Mouse (Mus musculus) forebrain, embryonic 16.5 days (tissue): Measurements from ENCODE around the gene Espn. TPM values are rescaled to one million over a fixed set of nuclear protein-coding genes. Genes with fewer than 3 reads are reported as not detected.

Experiments used
- ATAC-seq: fragments of 200-750 bp; cut with Nextera tagmentation; 2 replicates; pipeline ENCODE4 v1.8.0; 2017; ENCODE audit warnings: mild to moderate bottlenecking, moderate library complexity
- H3K27ac ChIP-seq: fragments of 300-500 bp; sonication (generic); 2 replicates; pipeline ENCODE4 v1.5.1; 2014; ENCODE audit warnings: low read length, control low read depth
- H3K27me3 ChIP-seq: fragments of 300-500 bp; sonication (generic); replicated peaks from 2 replicates; pipeline ENCODE4 v1.6.1; 2014; ENCODE audit warnings: low read length; ENCODE audit not compliant: control insufficient read depth, insufficient read depth
- H3K36me3 ChIP-seq: fragments of 300-500 bp; sonication (generic); 2 replicates; pipeline ENCODE4 v1.6.1; 2014; ENCODE audit not compliant: control insufficient read depth, insufficient read depth
- H3K4me1 ChIP-seq: fragments of 300-500 bp; sonication (generic); replicated peaks from 2 replicates; pipeline ENCODE4 v1.6.1; 2014; ENCODE audit warnings: low read length; ENCODE audit not compliant: control insufficient read depth, insufficient read depth
- H3K4me2 ChIP-seq: fragments of 300-500 bp; sonication (generic); 2 replicates; pipeline ENCODE4 v1.6.1; 2014; ENCODE audit warnings: mild to moderate bottlenecking, low read length, control low read depth
- H3K4me3 ChIP-seq: fragments of 300-500 bp; sonication (generic); replicated peaks from 2 replicates; pipeline ENCODE4 v1.5.1; 2014; ENCODE audit warnings: mild to moderate bottlenecking, low read length, control low read depth
- H3K9ac ChIP-seq: fragments of 300-500 bp; sonication (generic); replicated peaks from 2 replicates; pipeline ENCODE4 v1.6.1; 2014; ENCODE audit warnings: low read depth, low read length, control low read depth
- H3K9me3 ChIP-seq: fragments of 300-500 bp; sonication (generic); 2 replicates; pipeline ENCODE4 v1.6.1; 2016; ENCODE audit warnings: low read length; ENCODE audit not compliant: control insufficient read depth
- WGBS: fragments of 180-500 bp; shearing (Covaris S2); extraction: QIAGEN DNeasy Blood & Tissue Kit; methylation state at CpG from one replicate; pipeline ENCODE4 v1.1.7; 2014; 5-methylcytosine and 5-hydroxymethylcytosine counted together
- polyA plus RNA-seq: library from polyadenylated mRNA; unstranded; fragments of >200 nt; fragmentation: Nextera tagmentation; extraction: Ambion mirVana; gene quantifications from 2 replicates; pipeline ENCODE4 v1.2.1, GENCODE M21; 2015

Gene Espn
- polyA plus RNA-seq, 1 experiment from 2014 or later: 0.08 TPM

- WGBS: 10% methylated on average over 13 of the region's 13 CpGs
Observed at GRCm38 (mm10) chr4:152124361-152124961, 27.7 kb downstream of the Espn start.

GRCm38 (mm10) chr4:152121183-152121505, 31.0 kb downstream of the Espn start:
- Histone ChIP-seq H3K9me3 (no peaks in the 10 kb centered on the region), H3K9ac (no peak overlapping the region), H3K4me1 (peaks cover 25% of the 10 kb centered on the region), H3K36me3 (no peaks in the 10 kb centered on the region), H3K4me3 (no peak overlapping the region), H3K27me3 (peaks cover 95% of the 10 kb centered on the region), H3K27ac (no peak overlapping the region), H3K4me2 (no peak overlapping the region; the same call in 1 of the 2 replicates)
- ATAC-seq: no peak; the same call in 1 of the 2 replicates
- 2% methylated on average over 12 of the region's 12 CpGs for WGBS

More at GRCm38 (mm10) chr4:152124361-152124961, 27.7 kb downstream of the Espn start:
- no peak overlapping the region for H3K4me2 ChIP-seq
- no peak overlapping the region for H3K4me3 ChIP-seq
- no peaks in the 10 kb centered on the region for H3K36me3 ChIP-seq
- H3K9ac ChIP-seq: no peak overlapping the region
- H3K27ac ChIP-seq: no peak overlapping the region
- ATAC-seq: no peak
- peaks cover 97% of the 10 kb centered on the region for H3K27me3 ChIP-seq
- H3K9me3 ChIP-seq: no peaks in the 10 kb centered on the region
- H3K4me1 ChIP-seq: peaks cover 29% of the 10 kb centered on the region

- Histone ChIP-seq H3K36me3 (no peaks in the 10 kb centered on the region), H3K4me3 (0 out of 2 replicates have a peak overlapping the region, but pooled peaks have one; percentile 4), H3K4me2 (peak overlapping the region; percentile 28), H3K27ac (no peak overlapping the region), H3K9ac (no peak overlapping the region), H3K9me3 (no peaks in the 10 kb centered on the region), H3K27me3 (peaks cover 93% of the 10 kb centered on the region), H3K4me1 (peaks cover 19% of the 10 kb centered on the region)
- WGBS: 1% methylated on average over 31 of the region's 31 CpGs
- no peak for ATAC-seq
Observed at GRCm38 (mm10) chr4:152120311-152121182, 31.6 kb downstream of the Espn start.

GRCm38 (mm10) chr4:152119396-152120292, 32.5 kb downstream of the Espn start:
- H3K27me3 ChIP-seq: peaks cover 93% of the 10 kb centered on the region
- H3K4me1 ChIP-seq: peaks cover 16% of the 10 kb centered on the region
- H3K4me2 ChIP-seq: peak overlapping the region; percentile 31
- WGBS: 3% methylated on average over 39 of the region's 39 CpGs
- ATAC-seq: no peak
- no peak overlapping the region for H3K27ac ChIP-seq
- no peaks in the 10 kb centered on the region for H3K9me3 ChIP-seq
- H3K4me3 ChIP-seq: peak overlapping the region; percentile 11; the same call in 1 of the 2 replicates
- no peak overlapping the region for H3K9ac ChIP-seq
- H3K36me3 ChIP-seq: no peaks in the 10 kb centered on the region

GRCm38 (mm10) chr4:152117538-152117937, 34.6 kb downstream of the Espn start:
- Histone ChIP-seq H3K36me3 (no peaks in the 10 kb centered on the region), H3K9ac (no peak overlapping the region), H3K4me2 (no peak overlapping the region), H3K4me3 (no peak overlapping the region), H3K27ac (no peak overlapping the region), H3K27me3 (peaks cover 74% of the 10 kb centered on the region), H3K4me1 (peaks cover 16% of the 10 kb centered on the region), H3K9me3 (no peaks in the 10 kb centered on the region)
- no peak for ATAC-seq
- 69% methylated on average over 9 of the region's 9 CpGs for WGBS

GRCm38 (mm10) chr4:152115921-152116612, 36.1 kb downstream of the Espn start, which contains the start of gene Tnfrsf25:
TSS of gene Tnfrsf25 (plus strand) at chr4:152115934.
- Histone ChIP-seq H3K4me1 (peaks cover 14% of the 10 kb centered on the region), H3K9me3 (no peaks in the 10 kb centered on the region), H3K4me2 (no peak within 1 kb of the TSS), H3K36me3 (no peaks in the 10 kb centered on the region), H3K4me3 (no peak within 1 kb of the TSS), H3K27ac (no peak within 1 kb of the TSS), H3K9ac (0 out of 2 replicates have a peak within 1 kb of the TSS, but pooled peaks have one; percentile 17), H3K27me3 (peaks cover 59% of the 10 kb centered on the region)
- WGBS: 3% methylated on average over 30 of the region's 30 CpGs
- ATAC-seq: no peak

- Histone ChIP-seq H3K9me3 (no peaks in the 10 kb centered on the region), H3K27ac (no peak overlapping the region), H3K4me2 (no peak overlapping the region), H3K4me3 (no peak overlapping the region), H3K9ac (no peak overlapping the region), H3K4me1 (no peaks in the 10 kb centered on the region; the same call in 1 of the 2 replicates), H3K36me3 (no peaks in the 10 kb centered on the region), H3K27me3 (peaks cover 40% of the 10 kb centered on the region)
- no peak for ATAC-seq
- WGBS: 70% methylated on average over 16 of the region's 16 CpGs
Observed at GRCm38 (mm10) chr4:152114080-152114479, 38.1 kb downstream of the Espn start.

GRCm38 (mm10) chr4:152112329-152112728, 39.8 kb downstream of the Espn start:
- Histone ChIP-seq H3K27me3 (peaks cover 23% of the 10 kb centered on the region), H3K9me3 (no peaks in the 10 kb centered on the region), H3K4me2 (no peak overlapping the region), H3K4me1 (peaks cover 13% of the 10 kb centered on the region), H3K4me3 (no peak overlapping the region), H3K27ac (no peak overlapping the region), H3K36me3 (no peaks in the 10 kb centered on the region), H3K9ac (no peak overlapping the region)
- no peak for ATAC-seq
- WGBS: 86% methylated on average over 9 of the region's 9 CpGs
